Mouse (Mus musculus): ENCODE results near the gene Ppp1r27.
"Not testable (repeated sequence)": the region's sequence is repeated elsewhere in the genome, so short reads cannot be mapped to it uniquely, and the experiment has no call there.

GRCm38 (mm10) chr11:120514262-120514661 is 36.7 kb downstream of the Ppp1r27 start:
- not testable (repeated sequence) for TF ChIP-seq CTCF (IDR thresholded peaks at IDR 0.05); POLR2A (IDR thresholded peaks at IDR 0.05; ENCODE audit: insufficient read depth, low read depth, low read length)

Data from heart, adult 2 months (tissue).